Mouse (Mus musculus): ENCODE results near the gene Gspt1. TPM values are rescaled to one million over a fixed set of nuclear protein-coding genes. Genes with fewer than 3 reads are reported as not detected.

The Gspt1 gene
- polyA plus RNA-seq, 1 experiment from 2014 or later: 103 TPM

DNA sequence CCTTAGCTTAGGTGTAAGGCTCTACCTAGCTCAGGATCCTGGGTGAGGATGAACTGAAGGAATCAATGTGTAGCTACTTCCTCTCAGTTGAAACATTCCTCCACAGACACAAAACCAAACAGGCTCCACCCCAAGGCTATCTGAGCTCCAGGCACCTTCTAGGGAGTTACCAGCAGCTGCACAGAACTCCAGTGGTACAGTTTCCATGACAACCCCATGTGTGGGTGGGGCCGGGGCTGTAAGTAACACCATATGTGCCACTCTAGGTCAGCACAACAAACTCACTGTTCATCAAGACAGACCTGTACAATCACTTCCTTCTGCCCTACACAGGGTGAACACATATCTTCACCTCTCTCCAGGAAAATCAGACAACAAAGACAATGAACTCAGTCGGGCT, 55.7 kb downstream of the Gspt1 start:
- peaks cover 84% of the 10 kb centered on the region for H3K36me3 ChIP-seq
- WGBS: 27% methylated on average over 2 of the region's 2 CpGs

DNA sequence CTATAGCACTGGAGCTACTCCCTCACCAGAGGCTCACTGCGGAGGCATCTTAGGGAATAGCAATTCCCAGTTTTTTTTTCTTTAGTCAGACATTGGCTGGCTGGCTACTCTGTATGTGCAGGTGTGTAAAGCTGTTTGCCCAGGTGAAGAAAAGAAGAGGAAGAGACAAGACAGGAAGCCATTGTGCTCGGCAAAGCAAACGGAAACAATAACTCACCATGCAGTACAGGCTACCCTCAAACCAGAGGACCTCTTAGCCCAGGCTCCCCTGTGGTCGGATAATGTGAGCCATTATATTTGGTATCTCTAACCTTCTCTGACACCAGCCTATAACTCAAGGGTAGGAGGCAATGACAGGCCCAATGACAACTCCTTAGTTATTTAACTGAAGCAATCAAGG, 57.1 kb downstream of the Gspt1 start:
- no peak for DNase-seq (ENCODE audit: low spot score)
- H3K4me1 ChIP-seq: peaks cover 22% of the 10 kb centered on the region
- no peaks in the 10 kb centered on the region for H3K27me3 ChIP-seq (ENCODE audit: low read depth, poor library complexity, severe bottlenecking)
- H3K4me3 ChIP-seq: no peak overlapping the region
- peaks cover 98% of the 10 kb centered on the region for H3K36me3 ChIP-seq
- H3K27ac ChIP-seq: no peak overlapping the region
- 96% methylated on average over 4 of the region's 4 CpGs for WGBS
- H3K9me3 ChIP-seq (replicated peaks): no peaks in the 10 kb centered on the region

More for the DNA sequence above, 55.7 kb downstream of the Gspt1 start:
- Histone ChIP-seq H3K9me3 (replicated peaks) (no peaks in the 10 kb centered on the region), H3K27me3 (ENCODE audit: low read depth, poor library complexity, severe bottlenecking) (no peaks in the 10 kb centered on the region), H3K4me1 (peaks cover 25% of the 10 kb centered on the region), H3K4me3 (peak overlapping the region; percentile 12; the same call in 1 of the 2 replicates), H3K27ac (peak overlapping the region; percentile 62; the same call in 1 of the 2 replicates)
- peak; percentile 83 for DNase-seq (ENCODE audit: low spot score)

DNA sequence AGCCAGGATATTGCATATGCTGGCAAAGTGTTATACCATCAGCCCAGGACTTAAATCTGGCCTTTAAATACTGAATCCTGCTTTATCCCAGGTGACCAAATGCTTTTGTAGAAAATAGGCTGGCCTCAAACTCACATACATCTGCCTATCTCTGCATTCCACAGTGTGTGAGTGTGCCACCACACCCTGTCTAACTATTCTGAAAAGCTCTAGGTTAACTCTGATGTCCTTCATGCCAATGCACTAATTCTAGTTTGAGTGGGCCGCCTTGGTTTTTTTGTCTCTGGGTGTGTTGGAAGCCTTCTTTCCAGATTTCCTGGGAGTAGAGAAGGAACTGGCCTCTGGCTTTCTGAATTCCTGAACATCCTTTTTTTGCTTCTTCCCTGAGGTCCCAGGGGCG, 60.9 kb downstream of the Gspt1 start:
- no peaks in the 10 kb centered on the region for H3K27me3 ChIP-seq (ENCODE audit: low read depth, poor library complexity, severe bottlenecking)
- 92% methylated on average over 2 of the region's 2 CpGs for WGBS
- DNase-seq (ENCODE audit: low spot score): no peak
- H3K36me3 ChIP-seq: peaks cover 78% of the 10 kb centered on the region
- no peak overlapping the region for H3K27ac ChIP-seq
- H3K9me3 ChIP-seq (replicated peaks): no peaks in the 10 kb centered on the region
- H3K4me3 ChIP-seq: no peak overlapping the region
- H3K4me1 ChIP-seq: peaks cover 3% of the 10 kb centered on the region

DNA sequence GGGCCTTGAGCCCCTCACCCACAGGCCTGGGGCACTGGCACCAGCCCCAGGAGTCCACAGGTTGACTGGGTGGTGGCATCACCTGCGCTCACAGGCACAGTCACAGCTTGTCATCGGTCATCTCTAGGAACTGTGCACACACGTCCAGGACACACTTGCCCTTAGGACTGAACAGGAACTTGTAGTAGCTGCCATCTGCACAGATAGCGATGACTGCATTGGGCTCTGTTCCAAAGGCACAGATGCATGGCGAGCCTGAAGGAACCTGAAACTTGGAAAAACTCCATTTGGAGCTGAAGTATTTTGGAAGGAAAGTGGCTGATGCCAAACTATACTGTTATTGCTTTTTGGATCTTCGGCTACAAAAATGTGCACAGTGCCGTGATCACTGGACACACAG, 64.0 kb downstream of the Gspt1 start:
- no peak for DNase-seq (ENCODE audit: low spot score)
- Histone ChIP-seq H3K4me3 (no peak overlapping the region), H3K27me3 (ENCODE audit: low read depth, poor library complexity, severe bottlenecking) (no peaks in the 10 kb centered on the region), H3K27ac (no peak overlapping the region), H3K36me3 (peaks cover 47% of the 10 kb centered on the region), H3K4me1 (no peaks in the 10 kb centered on the region), H3K9me3 (replicated peaks) (no peaks in the 10 kb centered on the region)
- WGBS: 93% methylated on average over 7 of the region's 7 CpGs

DNA sequence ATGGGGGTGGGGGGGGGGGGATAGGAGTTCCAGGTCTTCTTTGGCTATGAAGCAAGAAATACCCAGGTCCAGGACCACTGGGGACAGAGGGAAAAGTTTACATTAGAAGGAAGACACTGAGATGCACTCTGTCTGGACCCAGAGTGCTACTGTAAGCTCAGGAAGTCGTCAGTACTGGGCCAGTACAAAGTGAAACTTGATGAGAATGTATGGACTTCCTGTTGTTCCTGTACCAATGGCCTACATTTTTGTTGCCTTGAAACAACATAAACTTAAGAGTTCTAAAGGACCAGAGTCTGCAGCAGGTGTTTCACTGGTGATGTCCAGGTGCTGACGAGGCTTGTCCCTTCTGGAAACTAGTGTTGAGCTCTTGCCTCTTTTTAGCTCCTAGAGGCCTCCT, 76.7 kb downstream of the Gspt1 start:
- WGBS: 75% methylated on average over 2 of the region's 2 CpGs
- H3K36me3 ChIP-seq: no peaks in the 10 kb centered on the region
- H3K4me1 ChIP-seq: peaks cover 20% of the 10 kb centered on the region

DNA sequence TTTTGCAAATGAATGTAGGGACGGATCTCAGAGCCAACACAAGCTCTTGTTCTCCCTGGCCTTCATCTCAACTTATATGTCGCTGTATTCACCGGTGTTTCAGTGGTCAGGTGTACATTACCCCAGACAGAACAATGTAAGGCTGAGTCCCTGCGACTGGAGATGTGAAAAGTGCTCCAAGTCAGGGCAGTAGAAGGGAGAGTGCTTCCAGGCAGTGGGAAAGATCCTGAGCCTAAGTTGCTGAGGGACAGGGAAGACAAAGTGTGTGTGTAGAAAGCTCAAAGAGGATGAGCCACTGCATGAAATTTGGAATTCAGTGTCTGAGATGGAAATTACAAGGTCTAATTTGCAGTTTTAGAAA, 77.3 kb downstream of the Gspt1 start:
- Histone ChIP-seq H3K36me3 (no peaks in the 10 kb centered on the region), H3K4me1 (peaks cover 20% of the 10 kb centered on the region), H3K9me3 (replicated peaks) (no peaks in the 10 kb centered on the region), H3K27ac (no peak overlapping the region), H3K4me3 (peak overlapping the region; percentile 92), H3K27me3 (ENCODE audit: low read depth, poor library complexity, severe bottlenecking) (peaks cover 9% of the 10 kb centered on the region; the same call in 1 of the 2 replicates)
- DNase-seq (ENCODE audit: low spot score): no peak
- 5% methylated on average over 4 of the region's 4 CpGs for WGBS

More for the DNA sequence above, 76.7 kb downstream of the Gspt1 start:
- no peak for DNase-seq (ENCODE audit: low spot score)
- no peaks in the 10 kb centered on the region for H3K9me3 ChIP-seq (replicated peaks)
- no peak overlapping the region for H3K27ac ChIP-seq
- peaks cover 9% of the 10 kb centered on the region; the same call in 1 of the 2 replicates for H3K27me3 ChIP-seq (ENCODE audit: low read depth, poor library complexity, severe bottlenecking)
- H3K4me3 ChIP-seq: 0 out of 2 replicates have a peak overlapping the region, but pooled peaks have one; percentile 92

DNA sequence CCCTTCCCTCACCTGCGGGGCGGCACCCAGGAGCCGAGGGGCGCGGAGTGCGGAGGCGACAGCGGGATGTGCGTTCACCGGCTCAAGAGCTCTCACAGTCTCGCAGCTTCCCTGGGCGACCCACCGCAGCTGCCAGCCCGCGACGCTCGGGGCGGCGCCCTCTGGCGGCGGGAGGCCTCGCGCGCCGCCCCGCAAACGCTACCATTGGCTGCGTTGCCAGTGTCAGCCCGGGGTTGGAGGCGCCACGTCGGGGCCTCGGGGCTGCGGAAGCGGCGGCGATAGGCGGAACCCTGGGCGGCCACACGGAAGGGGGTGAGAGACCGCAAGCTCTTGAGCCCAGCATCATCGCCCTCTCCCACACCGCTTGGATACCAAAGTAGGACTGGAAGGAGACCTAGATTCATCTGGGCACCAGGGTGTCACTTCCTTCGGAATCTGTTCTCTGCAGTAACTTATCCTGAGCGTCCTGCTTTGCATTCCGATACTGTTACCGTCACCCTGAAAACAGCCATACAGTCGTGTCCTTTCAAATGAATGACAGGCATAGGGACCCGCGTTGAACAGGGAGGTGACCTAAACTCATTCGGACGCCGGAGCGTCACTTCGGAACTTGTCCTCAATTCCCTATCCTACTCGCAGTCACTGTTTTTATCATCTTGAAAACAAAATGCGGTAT, 77.8 kb downstream of the Gspt1 start, which contains the start of gene Zc3h7a:
Gene Zc3h7a (minus strand): TSS at position 186 of the 676 bp plus-strand sequence.
- H3K4me1 ChIP-seq: peaks cover 24% of the 10 kb centered on the region
- H3K9me3 ChIP-seq (replicated peaks): no peaks in the 10 kb centered on the region
- H3K36me3 ChIP-seq: no peaks in the 10 kb centered on the region
- peak; percentile 92 for DNase-seq (ENCODE audit: low spot score)
- H3K27me3 ChIP-seq (ENCODE audit: low read depth, poor library complexity, severe bottlenecking): peaks cover 9% of the 10 kb centered on the region; the same call in 1 of the 2 replicates
- peak within 1 kb of the TSS; percentile 92 for H3K27ac ChIP-seq
- WGBS: under 1% methylated on average over 56 of the region's 57 CpGs
- H3K4me3 ChIP-seq: peak within 1 kb of the TSS; percentile 92

DNA sequence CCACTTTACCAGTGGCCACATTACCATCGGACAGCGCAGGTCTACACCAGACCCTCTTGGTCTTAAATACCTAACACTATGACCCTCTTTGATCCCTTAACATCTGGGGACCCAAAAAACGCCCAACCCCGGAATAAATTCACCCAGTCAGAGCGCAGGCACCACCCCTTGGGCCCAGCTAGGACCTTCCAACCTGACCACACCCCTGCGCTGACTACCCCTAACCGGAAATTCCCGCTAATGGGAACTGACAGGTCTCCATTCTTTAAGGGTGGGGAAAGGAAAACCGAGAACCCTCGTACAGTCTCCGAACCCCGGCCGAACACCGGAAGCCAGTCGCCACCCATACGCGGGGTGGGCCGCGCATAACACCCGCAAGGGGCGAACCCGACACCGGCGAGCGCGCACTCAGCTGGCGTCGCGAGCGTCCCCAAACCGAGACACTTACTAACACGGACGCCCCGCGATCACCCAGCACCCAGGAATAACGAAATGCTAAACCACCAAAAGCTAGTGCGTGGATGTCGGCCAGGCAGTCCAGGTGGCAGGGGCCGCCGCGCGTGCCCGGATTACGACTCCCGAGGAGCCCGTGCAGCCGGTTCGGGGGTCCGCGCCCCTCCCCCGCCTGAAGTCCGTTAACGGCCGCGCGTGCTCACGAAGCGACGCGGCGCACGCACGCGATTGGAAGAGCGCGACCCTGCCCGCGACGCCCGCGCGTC, 78.5 kb downstream of the Gspt1 start:
- H3K9me3 ChIP-seq (replicated peaks): no peaks in the 10 kb centered on the region
- under 1% methylated on average over 72 of the region's 72 CpGs for WGBS

DNA sequence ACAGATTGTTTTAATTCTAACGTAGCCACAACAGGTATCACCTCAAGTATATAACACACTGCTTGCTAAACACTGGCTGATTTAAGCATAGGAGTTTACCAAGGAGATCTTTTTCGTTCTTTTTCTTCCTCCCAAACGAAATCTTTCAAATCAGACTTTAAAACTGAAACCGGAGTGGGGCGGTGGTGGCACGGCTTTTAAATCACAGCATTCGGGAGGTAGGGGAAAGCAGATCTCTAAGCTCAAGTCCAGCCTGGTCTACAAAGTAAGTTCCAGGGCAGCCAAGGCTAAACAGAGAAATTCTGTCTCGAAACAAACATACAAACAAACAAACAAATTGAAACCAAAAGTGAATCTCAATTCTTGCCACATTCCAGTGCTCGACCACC, 79.0 kb downstream of the Gspt1 start:
- WGBS: 16% methylated on average over 9 of the region's 9 CpGs
- no peaks in the 10 kb centered on the region for H3K9me3 ChIP-seq (replicated peaks)
- H3K27me3 ChIP-seq (ENCODE audit: low read depth, poor library complexity, severe bottlenecking): peaks cover 9% of the 10 kb centered on the region; the same call in 1 of the 2 replicates
- no peaks in the 10 kb centered on the region for H3K36me3 ChIP-seq
- peaks cover 25% of the 10 kb centered on the region for H3K4me1 ChIP-seq
- DNase-seq (ENCODE audit: low spot score): no peak
- peak overlapping the region; percentile 92 for H3K27ac ChIP-seq
- peak overlapping the region; percentile 92 for H3K4me3 ChIP-seq

More for the DNA sequence above, 78.5 kb downstream of the Gspt1 start:
- Histone ChIP-seq H3K4me3 (peak overlapping the region; percentile 92), H3K27ac (peak overlapping the region; percentile 92), H3K4me1 (peaks cover 25% of the 10 kb centered on the region), H3K36me3 (no peaks in the 10 kb centered on the region), H3K27me3 (ENCODE audit: low read depth, poor library complexity, severe bottlenecking) (peaks cover 9% of the 10 kb centered on the region; the same call in 1 of the 2 replicates)
- peak; percentile 77 for DNase-seq (ENCODE audit: low spot score)

DNA sequence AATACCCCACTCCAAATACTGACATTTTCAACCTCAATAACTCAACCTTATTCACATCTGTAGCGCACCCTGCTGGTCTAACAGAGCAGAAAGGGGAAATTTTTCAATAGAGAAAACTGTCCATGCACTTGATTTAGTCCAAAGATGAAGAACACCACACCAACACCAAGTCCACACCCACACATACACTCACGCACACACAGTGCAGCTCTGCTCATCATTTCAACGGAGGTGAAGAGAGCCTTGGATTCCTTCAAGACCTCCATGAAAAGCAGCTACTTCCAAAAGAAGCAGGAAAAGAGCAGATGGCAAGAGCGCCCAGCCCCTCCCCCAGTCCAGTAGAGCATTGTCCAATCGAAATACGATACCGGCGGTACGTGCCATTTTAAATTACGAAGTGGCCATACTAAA, 79.4 kb downstream of the Gspt1 start:
- Histone ChIP-seq H3K36me3 (no peaks in the 10 kb centered on the region), H3K27ac (peak overlapping the region; percentile 92), H3K27me3 (ENCODE audit: low read depth, poor library complexity, severe bottlenecking) (peaks cover 9% of the 10 kb centered on the region; the same call in 1 of the 2 replicates), H3K4me3 (peak overlapping the region; percentile 92), H3K9me3 (replicated peaks) (no peaks in the 10 kb centered on the region), H3K4me1 (peaks cover 25% of the 10 kb centered on the region)
- WGBS: 16% methylated on average over 10 of the region's 10 CpGs
- peak; percentile 69 for DNase-seq (ENCODE audit: low spot score)

DNA sequence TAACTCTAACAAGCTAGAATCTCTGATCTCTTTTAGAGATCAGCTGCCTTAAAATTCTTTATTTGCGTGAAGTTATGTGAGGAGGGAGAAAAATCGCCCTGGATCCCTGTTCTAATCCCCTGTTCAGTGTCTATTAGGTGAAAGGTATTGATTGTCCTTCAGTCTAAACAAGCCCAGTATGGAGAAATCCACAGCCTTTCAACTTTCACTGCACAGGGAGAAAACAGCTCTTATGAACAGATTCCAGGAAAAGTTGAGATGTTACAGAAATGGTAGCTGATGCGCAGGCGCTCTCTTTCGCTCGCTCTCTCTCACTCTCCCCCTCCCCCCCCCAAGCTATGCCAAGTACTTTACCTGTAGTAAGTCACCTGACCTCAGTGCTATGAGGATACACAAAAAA, 82.4 kb downstream of the Gspt1 start:
- Histone ChIP-seq H3K4me1 (peaks cover 18% of the 10 kb centered on the region), H3K4me3 (no peak overlapping the region), H3K27ac (no peak overlapping the region), H3K27me3 (ENCODE audit: low read depth, poor library complexity, severe bottlenecking) (no peaks in the 10 kb centered on the region), H3K9me3 (replicated peaks) (no peaks in the 10 kb centered on the region), H3K36me3 (no peaks in the 10 kb centered on the region)
- 90% methylated on average over 6 of the region's 6 CpGs for WGBS
- no peak for DNase-seq (ENCODE audit: low spot score)

Data from limb, embryonic 10.5 days (tissue).